Mouse (Mus musculus): ENCODE measurements around the gene Hic1.
A peak's percentile ranks its signal among the peaks of the same experiment; 100 is the strongest.
"Not testable (repeated sequence)": the region's sequence is repeated elsewhere in the genome, so short reads cannot be mapped to it uniquely, and the experiment has no call there.

Gene Hic1

GRCm38 (mm10) chr11:75192336-75193214, 23.3 kb upstream of the Hic1 start:
- peak; percentile 82 for DNase-seq (ENCODE audit: low spot score)

DNA sequence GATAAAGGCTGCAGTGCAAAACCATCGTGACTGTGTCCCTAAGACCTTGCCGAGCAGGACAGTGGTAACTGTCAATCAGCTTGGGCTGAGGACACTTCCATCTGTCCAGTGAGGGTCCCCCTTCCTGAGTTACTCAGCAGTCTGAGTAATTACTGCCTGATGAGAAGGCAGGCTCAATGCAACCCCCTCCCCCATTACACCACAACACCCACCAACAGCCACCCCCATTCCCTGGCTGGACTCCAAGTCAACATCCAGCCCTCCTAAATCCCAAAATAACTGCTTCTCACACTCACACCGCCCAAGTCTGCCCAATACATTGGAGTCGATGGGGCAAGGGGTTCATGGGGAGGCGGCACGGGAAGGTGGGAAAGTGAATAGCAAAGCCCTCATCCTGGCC, 22.5 kb upstream of the Hic1 start:
- DNase-seq (ENCODE audit: low spot score), result no peak

- no peak for DNase-seq (ENCODE audit: low spot score)
These were observed 21.7 kb upstream of the Hic1 start, which contains the start of gene Dph1 for GRCm38 (mm10) chr11:75190905-75191441. Gene Dph1, minus strand, starts transcription at chr11:75191241.

GRCm38 (mm10) chr11:75190371-75190724, 21.0 kb upstream of the Hic1 start:
- DNase-seq (ENCODE audit: low spot score), result peak; percentile 92

- DNase-seq (ENCODE audit: low spot score), result no peak
These were observed 20.5 kb upstream of the Hic1 start for GRCm38 (mm10) chr11:75189713-75190370.

DNA sequence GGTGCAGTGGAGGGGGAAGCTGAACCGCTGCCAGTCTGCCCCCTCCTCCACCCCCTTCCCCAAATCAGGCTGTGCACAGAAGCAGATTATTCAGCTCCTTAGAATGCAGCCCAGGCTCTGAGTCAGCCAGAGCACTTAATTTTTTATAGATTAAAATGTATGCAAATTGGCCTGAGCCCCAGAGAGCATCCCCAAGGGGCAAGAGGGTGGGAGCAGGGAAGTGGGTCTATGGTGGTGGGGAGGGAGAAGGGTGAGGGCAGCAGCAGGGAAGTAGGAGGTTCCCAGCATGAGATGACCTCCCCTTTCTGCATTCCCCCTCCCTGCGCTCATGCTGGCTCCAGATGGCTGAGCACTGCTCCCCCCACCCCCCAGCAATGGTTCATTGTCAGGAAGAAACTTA, 15.7 kb upstream of the Hic1 start:
- DNase-seq (ENCODE audit: low spot score), result no peak

- DNase-seq (ENCODE audit: low spot score), result no peak
These were observed 15.3 kb upstream of the Hic1 start for GRCm38 (mm10) chr11:75184573-75184972.

DNA sequence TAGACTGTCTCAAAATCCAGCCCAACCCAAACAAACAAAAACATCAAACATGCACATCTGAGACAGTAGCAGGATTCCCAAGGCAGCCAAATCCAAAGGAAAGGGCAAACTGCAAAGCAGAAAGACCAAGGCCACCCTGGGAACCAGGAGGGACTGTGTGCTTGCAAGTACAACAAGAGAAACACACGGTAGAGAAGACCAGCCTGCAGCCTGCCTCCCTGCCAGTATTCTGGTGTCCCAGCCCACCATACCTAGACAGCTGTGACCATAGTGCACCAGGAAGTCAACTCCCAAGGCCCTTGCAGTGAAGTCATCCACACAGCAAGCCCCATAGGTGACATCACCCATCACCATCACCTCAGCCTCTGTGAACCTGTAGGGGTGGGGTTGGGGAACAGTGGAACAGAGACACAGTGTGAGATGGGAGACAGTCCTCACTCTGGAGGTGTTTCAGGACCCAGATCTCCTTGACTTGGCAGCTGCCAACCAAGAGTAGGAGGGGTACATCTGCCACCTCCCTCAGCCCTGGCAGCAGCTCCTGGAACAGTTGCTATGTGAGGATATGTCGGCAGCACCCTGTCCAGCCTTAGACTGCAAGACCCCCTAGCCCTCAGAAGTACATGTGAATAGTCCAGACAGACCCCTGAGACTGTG, 14.7 kb upstream of the Hic1 start:
- DNase-seq (ENCODE audit: low spot score), result no peak

DNA sequence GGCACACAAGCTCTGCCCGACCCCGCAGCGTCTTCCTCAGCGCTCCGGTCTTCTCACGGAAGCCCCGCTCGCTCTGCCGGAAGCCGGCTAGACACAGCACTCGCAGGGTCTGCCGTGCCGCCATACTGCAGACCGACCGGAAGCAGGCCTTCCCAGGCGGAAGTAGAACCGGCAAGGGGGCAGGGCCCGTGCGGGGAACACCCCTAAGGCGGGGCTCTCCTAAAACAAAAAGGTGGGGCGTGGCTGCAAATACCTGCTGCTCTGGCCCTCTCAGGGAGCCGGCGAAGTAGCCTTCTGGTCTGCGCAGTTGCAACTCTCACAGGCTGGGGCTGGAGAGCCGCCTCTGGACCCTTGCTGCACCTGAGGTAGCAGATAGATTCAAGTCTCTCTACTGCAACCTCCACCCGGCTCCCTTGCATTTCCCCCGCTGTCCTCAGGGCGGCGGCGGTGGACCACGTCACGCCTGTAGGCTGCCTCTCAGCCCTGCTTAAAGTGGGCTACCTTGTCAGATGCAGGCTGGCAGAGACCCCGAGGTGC, 9.4 kb upstream of the Hic1 start, which contains the start of gene Ovca2:
Gene Ovca2, minus strand, starts transcription at position 164 of the 537 bp plus-strand sequence.
- DNase-seq (ENCODE audit: low spot score), result peak; percentile 92

- no peak for DNase-seq (ENCODE audit: low spot score)
These were observed 8.7 kb upstream of the Hic1 start for GRCm38 (mm10) chr11:75178011-75178410.

GRCm38 (mm10) chr11:75174574-75174973, 5.3 kb upstream of the Hic1 start:
- DNase-seq (ENCODE audit: low spot score), result not testable (repeated sequence)

DNA sequence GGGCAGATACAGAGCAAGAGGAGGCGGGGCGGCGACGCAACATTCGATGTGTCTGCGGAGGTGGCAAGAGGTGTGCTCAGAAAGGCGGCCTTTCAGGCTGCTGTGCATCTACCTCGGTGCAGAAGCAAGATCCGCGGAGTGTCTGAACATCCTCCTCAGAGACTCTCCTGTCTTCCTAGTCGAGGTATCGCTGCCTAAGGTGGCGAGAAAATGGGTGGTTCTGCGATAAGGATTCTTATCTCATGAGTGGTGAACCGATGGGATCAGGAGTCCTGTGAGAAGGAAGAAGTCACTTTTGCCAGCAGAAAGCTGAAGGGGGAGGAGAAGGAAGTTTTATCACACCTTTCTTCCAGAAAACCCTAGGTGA, 4.5 kb upstream of the Hic1 start:
- no peak for DNase-seq (ENCODE audit: low spot score)

- peak; percentile 84 for DNase-seq (ENCODE audit: low spot score)
These were observed 3.9 kb upstream of the Hic1 start for GRCm38 (mm10) chr11:75173095-75173798.

- DNase-seq (ENCODE audit: low spot score), result no peak
These were observed 3.1 kb upstream of the Hic1 start for GRCm38 (mm10) chr11:75172151-75173094.

- DNase-seq (ENCODE audit: low spot score), result no peak
These were observed 2.0 kb upstream of the Hic1 start for GRCm38 (mm10) chr11:75171186-75171865.

- DNase-seq (ENCODE audit: low spot score), result peak; percentile 95
These were observed 925 bp upstream of the Hic1 start for GRCm38 (mm10) chr11:75170136-75170751.

DNA sequence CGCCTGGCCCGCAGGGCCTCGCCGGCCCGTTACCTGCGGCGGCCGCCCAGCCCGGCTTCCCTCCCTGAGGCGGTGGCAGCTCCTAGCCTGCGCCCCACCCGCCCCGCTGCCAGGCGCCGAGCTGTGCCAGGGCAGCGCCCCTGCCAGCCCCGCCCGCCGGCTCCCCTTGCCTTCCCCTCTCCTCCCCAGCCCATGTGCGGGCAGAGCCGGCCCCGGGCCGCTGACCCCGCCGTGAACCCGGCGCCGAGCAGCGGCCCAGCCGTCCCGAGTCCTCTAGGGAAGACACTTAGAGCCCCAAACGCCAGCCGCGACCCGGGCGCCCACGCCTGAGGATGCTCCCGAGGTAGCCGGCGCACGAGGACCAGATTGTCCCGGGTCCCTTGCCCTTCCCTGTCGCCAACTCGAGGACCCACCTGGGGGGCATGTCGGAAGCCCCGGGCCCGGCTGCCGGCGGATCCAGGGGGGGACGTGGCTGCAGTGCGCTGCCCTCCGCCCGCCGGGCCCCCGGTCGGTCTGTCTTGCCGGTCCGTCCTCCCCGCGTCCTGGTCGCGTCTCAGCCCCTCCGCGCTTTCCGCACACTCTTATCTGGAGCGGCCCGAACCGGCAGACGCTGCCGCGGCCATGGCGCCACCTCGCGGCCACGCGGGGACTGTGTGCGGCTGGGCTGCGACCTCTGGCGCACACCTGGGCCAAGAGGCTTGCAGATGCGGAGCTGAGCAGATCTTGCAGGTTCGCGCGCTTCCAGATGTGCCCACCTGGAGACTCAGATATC, 543 bp downstream of the Hic1 start:
- peak; percentile 80 for DNase-seq (ENCODE audit: low spot score)

Measured in retina, embryonic 14.5 days (tissue).